ENCODE assay signal across 9 mouse cellular contexts in genomic region chr7:29367166-29368003, GRCm38 (mm10).
DNase-seq lines count a peak whose midpoint lies in the region; ATAC-seq and TF ChIP-seq lines count a peak whose summit lies in the region.
"Had no signal": no experiment of that assay in that cellular context is flagged by ENCODE, and none has a peak within 500 bp of the region (broad histone marks: within the 10 kb centered on the region; RNA-seq: fewer than 3 reads in every experiment).

No protein-coding gene starts in this region.

- no peak overlapping the region for H3K9ac ChIP-seq in neural tube, embryonic 11.5 days (ENCODE audit: low read length)
- H3K9ac ChIP-seq in stomach, postnatal 0 days (ENCODE audit: low read length): no peak overlapping the region
- no peak overlapping the region for H3K9ac ChIP-seq in heart, embryonic 12.5 days

- H3K27ac ChIP-seq in neural tube, embryonic 11.5 days (ENCODE audit: low read depth, low read length): no peak overlapping the region; the same call in 1 of the 2 replicates
- H3K27ac ChIP-seq in forebrain, embryonic 10.5 days: 0 out of 2 replicates have a peak overlapping the region, but pooled peaks have one; percentile 17
- peak overlapping the region; percentile 56; the same call in 1 of the 2 replicates for H3K27ac ChIP-seq in limb, embryonic 10.5 days
- no peak overlapping the region for H3K27ac ChIP-seq in stomach, postnatal 0 days (replicated peaks)
- no peak overlapping the region for H3K27ac ChIP-seq in heart, embryonic 12.5 days (ENCODE audit: poor library complexity, severe bottlenecking)

- TF ChIP-seq CTCF in stomach, postnatal 0 days (IDR thresholded peaks at IDR 0.05; ENCODE audit: low read depth): no peak

- no peak for DNase-seq in neural tube, embryonic 11.5 days (ENCODE audit: low spot score)
- no peak for DNase-seq in neural tube, embryonic 10.5 days (ENCODE audit: extremely low spot score, low spot score)
- no peak for DNase-seq in forebrain, embryonic 10.5 days (ENCODE audit: extremely low spot score, low spot score)
- DNase-seq in limb, embryonic 10.5 days (ENCODE audit: low spot score): no peak
- no peak for DNase-seq in stomach, postnatal 0 days (ENCODE audit: low spot score)
- DNase-seq in lung, postnatal 36 days: no peak
- no peak for DNase-seq in urinary bladder, postnatal 4 days (ENCODE audit: low spot score in 2 of 2)
- DNase-seq: lung, adult 18-20 months had no signal

- H3K4me1 ChIP-seq in neural tube, embryonic 11.5 days (ENCODE audit: control insufficient read depth, insufficient read depth, low read length): no peaks in the 10 kb centered on the region
- peaks cover 12% of the 10 kb centered on the region for H3K4me1 ChIP-seq in forebrain, embryonic 10.5 days
- H3K4me1 ChIP-seq in limb, embryonic 10.5 days: peaks cover 6% of the 10 kb centered on the region; the same call in 1 of the 2 replicates
- H3K4me1 ChIP-seq in stomach, postnatal 0 days (replicated peaks; ENCODE audit: control insufficient read depth, insufficient read depth): no peaks in the 10 kb centered on the region
- 0 out of 2 replicates have a peak, but pooled peaks cover 3% of the 10 kb centered on the region for H3K4me1 ChIP-seq in heart, embryonic 12.5 days (replicated peaks)

- no peaks in the 10 kb centered on the region for H3K36me3 ChIP-seq in neural tube, embryonic 11.5 days (ENCODE audit: control insufficient read depth, insufficient read depth, low read length)
- H3K36me3 ChIP-seq in forebrain, embryonic 10.5 days (replicated peaks): peaks cover 36% of the 10 kb centered on the region
- H3K36me3 ChIP-seq in limb, embryonic 10.5 days: peaks cover 41% of the 10 kb centered on the region
- H3K36me3 ChIP-seq in stomach, postnatal 0 days (ENCODE audit: control insufficient read depth, insufficient read depth, low read length): peaks cover 7% of the 10 kb centered on the region
- H3K36me3 ChIP-seq in heart, embryonic 12.5 days: peaks cover 2% of the 10 kb centered on the region; the same call in 1 of the 2 replicates

- no peaks in the 10 kb centered on the region for H3K9me3 ChIP-seq in neural tube, embryonic 11.5 days (ENCODE audit: control insufficient read depth, low read length)
- H3K9me3 ChIP-seq in forebrain, embryonic 10.5 days: peaks cover 2% of the 10 kb centered on the region; the same call in 1 of the 2 replicates
- no peaks in the 10 kb centered on the region for H3K9me3 ChIP-seq in limb, embryonic 10.5 days (replicated peaks)
- no peaks in the 10 kb centered on the region for H3K9me3 ChIP-seq in stomach, postnatal 0 days (ENCODE audit: control insufficient read depth, low read length)
- H3K9me3 ChIP-seq in heart, embryonic 12.5 days (replicated peaks): no peaks in the 10 kb centered on the region

- no peak overlapping the region for H3K4me2 ChIP-seq in neural tube, embryonic 11.5 days (ENCODE audit: low read depth)
- H3K4me2 ChIP-seq in stomach, postnatal 0 days (replicated peaks; ENCODE audit: low read depth): no peak overlapping the region
- H3K4me2 ChIP-seq in heart, embryonic 12.5 days: no peak overlapping the region

- no peak for TF ChIP-seq EP300 in stomach, postnatal 0 days (optimal IDR thresholded peaks at IDR 0.05)

- no peak overlapping the region for H3K4me3 ChIP-seq in neural tube, embryonic 11.5 days (ENCODE audit: low read depth, low read length)
- H3K4me3 ChIP-seq in forebrain, embryonic 10.5 days: no peak overlapping the region
- no peak overlapping the region for H3K4me3 ChIP-seq in limb, embryonic 10.5 days
- H3K4me3 ChIP-seq in stomach, postnatal 0 days (ENCODE audit: low read depth, low read length): no peak overlapping the region
- no peak overlapping the region for H3K4me3 ChIP-seq in heart, embryonic 12.5 days

- peak; percentile 45; the same call in 1 of the 2 replicates for ATAC-seq in neural tube, embryonic 11.5 days (ENCODE audit: insufficient read depth, low FRiP score, low TSS enrichment)
- peak; percentile 13; the same call in 1 of the 2 replicates for ATAC-seq in stomach, postnatal 0 days (ENCODE audit: low FRiP score, low TSS enrichment)
- ATAC-seq in heart, embryonic 12.5 days (ENCODE audit: insufficient number of reproducible peaks, low FRiP score): no peak

- 79% methylated on average over 13 of the region's 13 CpGs for WGBS in neural tube, embryonic 11.5 days
- WGBS in forebrain, embryonic 10.5 days: 78% methylated on average over 13 of the region's 13 CpGs
- 79% methylated on average over 13 of the region's 13 CpGs for WGBS in limb, embryonic 10.5 days
- WGBS in stomach, postnatal 0 days: 81% methylated on average over 13 of the region's 13 CpGs
- WGBS in heart, embryonic 12.5 days: 81% methylated on average over 13 of the region's 13 CpGs

- no peaks in the 10 kb centered on the region for H3K27me3 ChIP-seq in neural tube, embryonic 11.5 days (ENCODE audit: control insufficient read depth, insufficient read depth, low read length)
- H3K27me3 ChIP-seq in forebrain, embryonic 10.5 days (ENCODE audit: poor library complexity, severe bottlenecking): no peaks in the 10 kb centered on the region
- no peaks in the 10 kb centered on the region for H3K27me3 ChIP-seq in limb, embryonic 10.5 days (ENCODE audit: low read depth, poor library complexity, severe bottlenecking)
- no peaks in the 10 kb centered on the region for H3K27me3 ChIP-seq in stomach, postnatal 0 days (ENCODE audit: control insufficient read depth, insufficient read depth, low read length)
- peaks cover 18% of the 10 kb centered on the region for H3K27me3 ChIP-seq in heart, embryonic 12.5 days (replicated peaks)

Comparison
In these comparisons a context has a peak if more than half of its experiments do, and no peak if none do; other contexts are left out.
1. H3K27ac ChIP-seq: peak in forebrain, embryonic 10.5 days (single experiment) and limb, embryonic 10.5 days (single experiment); none in neural tube, embryonic 11.5 days (single experiment), stomach, postnatal 0 days (single experiment) and heart, embryonic 12.5 days (single experiment).